Mouse (Mus musculus): ENCODE data around the gene Eci1.
A peak's percentile ranks its signal among the peaks of the same experiment; 100 is the strongest.

The Eci1 gene

DNA sequence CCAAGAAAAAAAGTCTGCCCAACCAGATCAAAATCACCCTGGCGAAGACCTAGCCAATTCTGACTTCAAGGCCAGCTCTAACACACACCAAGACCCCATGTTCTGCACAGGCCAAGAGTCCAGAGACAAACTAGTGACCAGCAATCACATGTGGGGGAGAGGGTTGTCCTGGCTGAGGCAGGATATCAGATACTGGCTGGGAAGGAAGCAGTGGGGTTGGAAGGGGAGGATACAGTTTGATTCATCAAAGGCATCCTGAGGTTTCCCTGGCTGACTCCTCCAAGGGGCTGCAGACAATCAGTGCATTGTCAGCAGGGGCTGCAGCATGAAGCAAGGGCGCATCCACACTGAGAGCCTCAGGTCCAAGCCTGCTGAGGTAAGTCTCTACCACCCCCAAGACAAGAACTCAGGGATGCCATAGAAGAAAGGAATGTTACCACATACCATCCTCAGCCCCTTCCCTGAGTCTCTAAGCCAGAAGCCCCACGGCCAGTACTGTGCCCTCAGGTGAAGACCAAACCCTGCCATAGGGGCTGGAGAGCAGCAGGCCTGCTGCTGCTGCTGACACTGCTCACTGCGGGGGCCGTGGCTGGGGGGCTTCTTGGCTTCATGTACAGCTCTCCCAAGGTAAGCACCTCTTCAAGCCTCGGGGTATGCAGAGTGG is 47.3 kb downstream of the Eci1 start, which contains the start of gene Bricd5:
Gene Bricd5 (plus strand): TSS at position 273 of the 664 bp plus-strand sequence.
- DNase-seq (ENCODE audit: low spot score in 2 of 2): no peak

- peak; percentile 34 to 64 for DNase-seq (ENCODE audit: low spot score in 2 of 2)
Measured at GRCm38 (mm10) chr17:24474557-24474956, 48.1 kb downstream of the Eci1 start.

DNA sequence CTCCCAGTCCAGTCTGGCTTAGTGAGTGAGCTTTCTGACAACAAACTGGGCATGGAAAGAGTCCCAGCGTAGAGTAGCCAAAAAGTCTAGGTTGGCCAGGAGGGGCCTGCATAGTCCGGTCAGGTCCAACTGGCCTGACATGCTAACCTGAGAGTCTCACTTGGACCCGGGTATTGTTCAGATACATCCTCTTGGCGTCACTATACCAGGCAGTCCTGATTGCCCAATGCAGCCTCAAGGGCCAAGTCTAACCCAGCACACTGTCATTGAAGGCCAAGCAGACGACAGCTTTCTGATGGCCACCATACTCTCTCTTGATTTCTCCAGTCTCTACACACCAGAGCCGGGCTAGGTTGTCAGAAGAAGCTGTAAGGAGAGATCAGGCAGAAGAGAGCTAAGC is 49.1 kb downstream of the Eci1 start:
- no peak for DNase-seq (ENCODE audit: low spot score in 2 of 2)

DNA sequence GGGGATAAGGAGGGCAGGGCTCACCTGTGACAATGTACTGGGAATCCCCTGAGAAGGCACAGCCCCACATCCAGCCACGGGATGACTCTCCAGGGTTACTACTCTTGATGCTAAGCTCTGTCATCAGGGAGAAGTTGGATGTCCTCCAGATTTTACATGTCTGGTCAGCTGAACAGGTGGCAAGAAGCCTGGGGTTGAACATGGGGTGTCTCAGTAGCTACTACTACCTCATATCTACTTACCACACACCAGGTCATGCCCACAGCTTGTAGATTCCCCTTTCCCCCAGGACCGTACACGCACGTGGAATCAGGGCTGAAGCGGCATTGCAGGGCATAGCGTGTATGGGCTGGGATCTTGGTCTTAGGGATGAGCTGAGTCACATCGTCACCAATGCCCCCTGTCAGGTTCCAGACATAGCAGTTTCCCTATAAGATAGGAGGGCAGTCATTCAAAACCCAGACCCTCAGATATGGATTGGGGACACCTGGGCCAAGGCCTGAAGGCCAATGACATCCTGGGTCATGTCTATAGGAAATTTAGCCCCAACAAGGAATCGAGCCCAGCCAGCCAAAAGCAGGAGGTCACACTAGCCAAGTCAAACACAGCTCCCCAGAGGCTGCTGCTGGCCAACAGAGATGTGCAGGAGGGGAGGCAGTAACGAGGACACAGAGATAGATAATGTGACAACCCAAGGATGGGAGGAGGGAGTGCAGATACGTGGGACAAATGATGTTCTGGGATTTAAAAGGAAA is 49.8 kb downstream of the Eci1 start:
- DNase-seq (ENCODE audit: low spot score in 2 of 2): no peak

DNA sequence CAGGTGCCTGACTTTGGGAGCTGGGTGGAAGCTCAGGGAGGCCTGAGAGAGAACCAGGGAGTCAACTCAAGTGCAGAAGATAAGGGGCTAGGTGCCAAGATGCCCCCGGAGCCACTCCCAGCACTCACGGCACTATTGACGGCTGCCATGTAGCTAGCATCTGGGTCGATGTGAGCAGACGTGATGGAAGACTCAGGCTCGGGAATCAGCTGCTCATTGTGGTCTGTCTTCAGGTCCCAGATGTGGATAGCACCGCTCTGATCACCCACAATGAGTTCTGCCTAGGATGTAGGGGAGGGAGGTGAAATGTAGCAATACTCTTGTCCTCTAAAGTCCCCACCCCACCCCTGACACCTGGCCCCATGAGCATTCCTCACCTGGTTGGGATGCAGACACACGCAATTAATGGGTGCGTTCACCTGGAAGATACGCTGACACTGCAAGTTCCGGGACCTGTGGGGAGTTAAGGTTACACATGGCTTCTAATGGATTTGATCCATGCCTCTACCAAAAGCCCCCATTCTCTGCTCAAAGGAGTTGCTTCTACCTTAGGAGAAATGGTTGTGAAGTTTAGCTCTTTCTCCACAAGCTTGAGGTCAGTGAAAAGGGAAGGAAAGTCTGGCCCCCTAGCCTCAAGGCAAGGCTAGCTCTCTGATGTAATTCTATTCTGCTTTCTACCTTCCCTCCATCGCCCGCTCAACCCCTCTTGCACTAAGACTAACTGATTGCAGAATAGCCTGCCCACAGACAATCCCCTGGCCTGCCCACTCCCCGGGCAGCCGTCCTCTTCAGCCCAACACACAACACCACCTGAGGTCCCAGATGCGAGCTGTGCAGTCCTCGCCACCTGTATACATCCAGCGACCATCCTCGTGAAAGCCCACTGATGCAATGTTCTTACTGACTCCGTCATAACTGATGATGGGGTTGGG is 50.9 kb downstream of the Eci1 start:
- DNase-seq (ENCODE audit: low spot score in 2 of 2): no peak

DNA sequence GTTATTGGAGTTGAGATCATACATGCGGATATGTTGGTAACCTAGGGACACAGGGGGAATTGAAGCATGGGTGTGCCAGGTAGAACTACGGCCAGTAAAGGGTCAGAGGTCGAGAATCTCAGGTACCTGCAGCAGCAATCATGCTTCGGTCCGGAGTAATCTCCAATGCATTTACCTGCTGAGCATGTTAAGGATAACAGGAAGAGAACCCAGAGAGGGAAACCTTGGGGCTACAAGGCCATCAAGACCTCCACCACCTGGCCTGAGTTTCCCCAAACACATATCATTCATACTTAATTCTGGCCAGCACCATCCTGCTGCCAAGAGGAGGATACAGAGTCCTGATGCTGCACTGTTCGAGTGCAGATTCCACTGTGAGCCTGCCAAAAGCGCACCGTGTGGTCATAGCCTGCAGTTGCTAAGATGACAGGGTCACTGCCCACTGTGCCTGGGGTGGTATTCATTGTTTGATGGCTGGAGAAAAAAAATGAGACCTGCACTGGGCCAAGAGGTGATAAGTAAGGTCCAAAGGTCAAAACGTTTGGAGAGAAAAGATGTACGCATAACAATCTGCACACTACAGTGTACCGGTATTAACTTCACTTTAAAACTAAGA is 51.7 kb downstream of the Eci1 start:
- DNase-seq (ENCODE audit: low spot score in 2 of 2): no peak

DNA sequence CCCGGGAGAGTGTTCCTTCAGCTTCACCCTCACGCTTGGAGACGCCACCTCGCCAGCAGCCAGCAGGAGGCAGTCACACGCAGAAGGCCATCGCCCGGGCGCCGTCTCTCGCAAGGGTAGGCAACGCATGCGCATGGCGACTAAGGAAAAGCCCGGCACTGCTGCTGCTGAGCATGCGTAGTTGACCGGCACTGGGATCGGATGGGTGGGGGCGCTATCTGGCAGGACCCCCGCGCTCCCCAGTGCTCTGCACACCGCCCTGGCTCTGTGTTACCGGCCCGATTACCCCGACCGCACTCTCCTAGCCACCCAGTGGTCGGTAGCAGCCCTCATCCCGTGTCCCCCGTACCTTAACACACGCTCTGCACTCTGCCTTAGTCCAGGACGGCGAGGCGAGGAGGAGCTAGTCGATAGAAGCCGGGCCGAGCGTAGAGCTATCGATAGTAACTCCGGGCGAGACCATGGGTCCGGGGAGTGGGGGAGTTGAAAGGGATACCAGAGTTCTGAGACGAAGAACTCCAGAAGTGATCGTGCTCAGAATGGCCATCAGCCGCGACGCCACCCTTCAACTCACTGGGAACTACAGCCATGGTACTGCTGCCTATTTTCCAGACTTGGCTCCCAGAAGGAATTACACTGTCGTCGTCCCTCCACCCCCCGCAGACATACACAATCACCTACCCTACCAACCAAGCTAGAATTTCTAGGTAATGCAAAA is 52.4 kb downstream of the Eci1 start, which contains the start of gene Mlst8:
Gene Mlst8 (minus strand): TSS at position 416 of the 718 bp plus-strand sequence.
- peak; percentile 94 to 96 for DNase-seq (ENCODE audit: low spot score in 2 of 2)

- no peak for DNase-seq (ENCODE audit: low spot score in 2 of 2)
Measured at GRCm38 (mm10) chr17:24479431-24479830, 53.0 kb downstream of the Eci1 start.

- no peak for DNase-seq (ENCODE audit: low spot score in 2 of 2)
Measured at GRCm38 (mm10) chr17:24480201-24480826, 53.9 kb downstream of the Eci1 start.

DNA sequence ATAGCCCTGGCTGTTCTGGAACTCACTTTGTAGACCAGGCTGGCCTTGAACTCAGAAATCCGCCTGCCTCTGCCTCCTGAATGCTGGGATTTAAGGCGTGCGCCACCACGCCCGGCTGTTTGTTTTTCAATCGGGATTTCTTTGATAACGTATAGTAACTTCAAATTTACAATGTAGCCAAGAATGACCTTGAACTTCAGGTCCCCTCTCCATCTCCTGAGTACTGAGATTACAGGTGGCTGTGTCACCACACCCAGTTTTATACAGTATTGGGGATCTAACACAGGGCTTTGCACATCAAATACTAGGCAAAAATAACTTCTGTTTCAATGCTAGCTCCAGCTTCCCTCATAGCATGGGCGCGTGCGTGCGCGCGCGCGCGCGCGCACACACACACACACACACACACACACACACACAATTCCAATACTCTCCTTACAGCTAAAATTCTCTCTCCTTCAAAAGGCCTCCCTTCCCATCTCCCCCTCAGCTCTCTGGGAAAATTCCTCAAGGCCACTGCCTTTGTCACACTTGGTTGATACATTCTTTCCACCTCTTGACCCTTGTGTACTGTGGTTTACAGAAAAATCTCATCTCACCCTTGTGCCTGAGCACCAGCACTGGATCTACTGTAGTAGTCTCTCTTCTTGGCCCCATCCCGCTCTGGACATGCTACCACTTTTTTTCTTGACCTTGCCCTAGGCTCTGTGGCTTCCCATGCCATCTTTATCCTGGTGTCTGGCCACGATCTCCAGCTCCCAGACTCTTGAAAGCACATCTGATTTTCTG is 54.8 kb downstream of the Eci1 start:
- no peak for DNase-seq (ENCODE audit: low spot score in 2 of 2)

DNA sequence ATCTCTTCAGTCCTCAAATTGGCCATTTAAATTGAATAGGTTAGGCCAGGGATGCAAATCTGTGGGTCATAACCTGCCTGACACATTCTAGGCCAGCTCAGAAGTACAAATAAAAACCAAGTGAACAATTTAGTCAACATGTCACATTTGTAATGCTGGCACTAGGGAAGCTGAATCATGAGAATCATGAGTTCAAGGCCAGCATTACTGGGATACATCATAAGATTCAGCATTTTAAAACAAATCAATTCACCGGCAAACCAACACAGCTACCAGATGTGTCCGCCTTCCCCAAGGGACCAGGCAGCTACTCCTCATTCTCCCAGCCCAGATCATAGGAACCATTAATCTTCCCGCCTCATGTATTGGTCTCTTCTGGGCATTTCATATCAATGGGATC is 57.1 kb downstream of the Eci1 start:
- no peak for DNase-seq (ENCODE audit: low spot score in 2 of 2)

- no peak for DNase-seq (ENCODE audit: low spot score in 2 of 2)
Measured at GRCm38 (mm10) chr17:24485090-24485860, 58.8 kb downstream of the Eci1 start.

DNA sequence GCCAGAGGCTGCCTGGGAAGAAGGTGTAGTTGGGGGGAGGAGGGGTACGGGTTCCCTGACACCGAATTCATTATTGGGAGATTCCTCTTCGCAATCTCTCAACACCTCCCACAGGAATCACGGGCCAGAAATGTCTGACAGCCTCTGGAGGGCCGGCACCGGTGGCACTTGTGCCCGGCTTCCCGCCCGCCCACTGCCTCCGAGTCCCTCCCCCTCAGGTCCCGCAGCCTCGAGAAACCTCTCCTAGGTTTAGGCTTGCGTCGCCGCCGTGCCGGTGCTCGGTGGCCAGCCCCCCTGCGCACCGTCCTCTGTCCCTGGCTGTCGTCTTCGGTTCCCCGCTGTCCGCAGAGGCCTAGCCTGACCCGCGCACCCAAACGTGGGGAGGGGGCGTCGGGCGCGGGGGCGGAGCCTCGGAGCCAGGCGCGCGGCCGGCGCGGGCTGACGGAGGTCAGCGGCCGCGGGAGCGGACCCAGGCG is 61.8 kb downstream of the Eci1 start, which contains the start of gene Caskin1:
Gene Caskin1 (plus strand): TSS at position 416 of the 476 bp plus-strand sequence.
- no peak for DNase-seq (ENCODE audit: low spot score in 2 of 2)

GRCm38 (mm10) chr17:24488662-24489264 is 62.3 kb downstream of the Eci1 start:
- no peak for DNase-seq (ENCODE audit: low spot score in 2 of 2)
